Comparison of ENCODE assay signal across 8 mouse cellular contexts in genomic region chr10:117709326-117709830, GRCm38 (mm10). TPM values are rescaled to one million over a fixed set of nuclear protein-coding genes. Genes with fewer than 3 reads are reported as not detected.
A peak's percentile ranks its signal among the peaks of the same experiment; 100 is the strongest.
DNase-seq lines count a peak whose midpoint lies in the region; ATAC-seq and TF ChIP-seq lines count a peak whose summit lies in the region.

No protein-coding gene starts in this region.

- H3K4me2 ChIP-seq in lung, embryonic 16.5 days (ENCODE audit: low read depth, low read length): peak overlapping the region; percentile 65
- peak overlapping the region; percentile 76 for H3K4me2 ChIP-seq in limb, embryonic 12.5 days

- WGBS in lung, embryonic 16.5 days: 28% methylated on average over 12 of the region's 12 CpGs
- 55% methylated on average over 12 of the region's 12 CpGs for WGBS in limb, embryonic 12.5 days
- WGBS in small intestine, adult 2 months: 7% methylated on average over 12 of the region's 12 CpGs

- no peak overlapping the region for H3K27ac ChIP-seq in lung, embryonic 16.5 days (ENCODE audit: low read length)
- H3K27ac ChIP-seq in limb, embryonic 12.5 days: no peak overlapping the region
- H3K27ac ChIP-seq in small intestine, adult 2 months (ENCODE audit: insufficient read depth, low read depth, low read length): peak overlapping the region; percentile 65

- no peak for DNase-seq in lung, postnatal 25 days (ENCODE audit: low spot score)
- no peak for DNase-seq in ovary, postnatal 36 days (ENCODE audit: low spot score)
- DNase-seq in kidney, postnatal 10 days: no peak
- DNase-seq in thymus, adult 18-20 months: no peak

- H3K4me3 ChIP-seq in lung, embryonic 16.5 days (ENCODE audit: low read length): peak overlapping the region; percentile 99
- H3K4me3 ChIP-seq in limb, embryonic 12.5 days (replicated peaks): peak overlapping the region; percentile 82
- peak overlapping the region; percentile 100 for H3K4me3 ChIP-seq in small intestine, adult 2 months (ENCODE audit: low read depth, low read length)

- no peak for TF ChIP-seq POLR2A in small intestine, adult 2 months (IDR thresholded peaks at IDR 0.05; ENCODE audit: low read depth, low read length)

- no peaks in the 10 kb centered on the region for H3K9me3 ChIP-seq in lung, embryonic 16.5 days (ENCODE audit: control insufficient read depth, low read length)
- H3K9me3 ChIP-seq in limb, embryonic 12.5 days: no peaks in the 10 kb centered on the region

- no peaks in the 10 kb centered on the region for H3K27me3 ChIP-seq in lung, embryonic 16.5 days (ENCODE audit: control insufficient read depth, insufficient read depth, low read depth, low read length)
- no peaks in the 10 kb centered on the region for H3K27me3 ChIP-seq in limb, embryonic 12.5 days
- no peaks in the 10 kb centered on the region for H3K27me3 ChIP-seq in small intestine, adult 2 months (ENCODE audit: control insufficient read depth, insufficient read depth, low read length)

- H3K36me3 ChIP-seq in lung, embryonic 16.5 days (ENCODE audit: control insufficient read depth, insufficient read depth, low read length): peaks cover 23% of the 10 kb centered on the region
- H3K36me3 ChIP-seq in limb, embryonic 12.5 days: peaks cover 38% of the 10 kb centered on the region
- peaks cover 23% of the 10 kb centered on the region for H3K36me3 ChIP-seq in small intestine, adult 2 months (ENCODE audit: control insufficient read depth, insufficient read depth, low read length)

- no peak for TF ChIP-seq CTCF in small intestine, adult 2 months (IDR thresholded peaks at IDR 0.05; ENCODE audit: extremely low read depth, insufficient read length, insufficient replicate concordance, low read depth, low read length)

- peak overlapping the region; percentile 100 for H3K9ac ChIP-seq in lung, embryonic 16.5 days (ENCODE audit: low read length)
- peak overlapping the region; percentile 97 for H3K9ac ChIP-seq in limb, embryonic 12.5 days (replicated peaks)

- no peak for ATAC-seq in lung, embryonic 16.5 days (ENCODE audit: low read depth)
- peak; percentile 34; the same call in 1 of the 2 replicates for ATAC-seq in erythroblast, adult 5-6 weeks (replicated peaks; ENCODE audit: low FRiP score, poor library complexity, severe bottlenecking)
- ATAC-seq in limb, embryonic 12.5 days (ENCODE audit: insufficient number of reproducible peaks, insufficient read depth, low FRiP score, low TSS enrichment, low read depth): no peak

- peaks cover 16% of the 10 kb centered on the region for H3K4me1 ChIP-seq in lung, embryonic 16.5 days (replicated peaks; ENCODE audit: control insufficient read depth, insufficient read depth, low read length)
- peaks cover 10% of the 10 kb centered on the region for H3K4me1 ChIP-seq in limb, embryonic 12.5 days (replicated peaks)
- peaks cover 7% of the 10 kb centered on the region; the same call in 1 of the 2 replicates for H3K4me1 ChIP-seq in small intestine, adult 2 months (ENCODE audit: control insufficient read depth, insufficient read depth, insufficient read length, low read length)

RNA-seq across cellular contexts. Expression of gene Mdm2, which starts 1.2 kb away (rescaled TPM):
- polyA plus RNA-seq in lung, embryonic 16.5 days (2015; fragmentation: Nextera tagmentation; extraction: Ambion mirVana): 51.2 and 51.7 TPM in 2 replicates
- 29.8 and 38.7 TPM in 2 replicates for total RNA-seq in erythroblast, adult 5-6 weeks (2015; ENCODE audit: low replicate concordance)
- 28.7 and 41.1 TPM in 2 replicates for total RNA-seq in erythroblast, adult 5-6 weeks (2017; ENCODE audit: low replicate concordance)
- 57.9 and 59.7 TPM in 2 replicates for polyA plus RNA-seq in limb, embryonic 12.5 days (2016; fragmentation: Nextera tagmentation; extraction: Ambion mirVana)
- 16.2 and 39.2 TPM in 2 replicates for polyA plus RNA-seq in small intestine, adult 2 months (2012; rRNA removed)

RNA-seq across cellular contexts. Expression of gene Slc35e3, which starts 36.8 kb away (rescaled TPM):
- 18.3 and 18.6 TPM in 2 replicates for polyA plus RNA-seq in lung, embryonic 16.5 days (2015; fragmentation: Nextera tagmentation; extraction: Ambion mirVana)
- total RNA-seq in erythroblast, adult 5-6 weeks (2015; ENCODE audit: low replicate concordance): 0.38 and 0.84 TPM in 2 replicates
- total RNA-seq in erythroblast, adult 5-6 weeks (2017; ENCODE audit: low replicate concordance): 0.43 and 1.1 TPM in 2 replicates
- 43.8 and 47.2 TPM in 2 replicates for polyA plus RNA-seq in limb, embryonic 12.5 days (2016; fragmentation: Nextera tagmentation; extraction: Ambion mirVana)
- 6.2 and 7.4 TPM in 2 replicates for polyA plus RNA-seq in small intestine, adult 2 months (2012; rRNA removed)
